Mouse (Mus musculus) cortical plate, adult 2 months (tissue): ENCODE results near the gene App.

Experiments
- CTCF ChIP-seq: fragments of 200-500 bp; IDR thresholded peaks from 2 replicates; pipeline ENCODE4 v1.5.1; 2011; ENCODE audit warnings: mild to moderate bottlenecking, control low read depth, low read length; ENCODE audit not compliant: insufficient read depth; ENCODE audit errors: extremely low read depth
- POLR2A ChIP-seq: fragments of 200-500 bp; IDR thresholded peaks from 2 replicates; pipeline ENCODE4 v1.6.1; 2011; ENCODE audit warnings: mild to moderate bottlenecking, low read length, control low read depth; ENCODE audit not compliant: insufficient read depth; ENCODE audit errors: extremely low read depth

- no peak for TF ChIP-seq CTCF
- TF ChIP-seq POLR2A: no peak
These were observed 185.8 kb downstream of the App start for GRCm38 (mm10) chr16:84987724-84988287.
